ENCODE assay signal across 22 mouse cellular contexts in genomic region chr5:44709276-44709675, GRCm38 (mm10).
"Had no signal": no experiment of that assay in that cellular context is flagged by ENCODE, and none has a peak within 500 bp of the region (broad histone marks: within the 10 kb centered on the region; RNA-seq: fewer than 3 reads in every experiment).

No protein-coding gene starts in this region.

- H3K4me2 ChIP-seq: heart, embryonic 11.5 days; hindbrain, embryonic 14.5 days; intestine, embryonic 15.5 days; limb, embryonic 13.5 days; limb, embryonic 15.5 days; liver, embryonic 12.5 days had no signal

- H3K9me3 ChIP-seq: intestine, embryonic 15.5 days; limb, embryonic 13.5 days; limb, embryonic 15.5 days; liver, embryonic 12.5 days had no signal

- H3K27ac ChIP-seq: hindbrain, embryonic 14.5 days; layer of hippocampus, adult 2 months; limb, embryonic 13.5 days; limb, embryonic 15.5 days; liver, embryonic 12.5 days; liver, embryonic 14.5 days had no signal

- H3K9ac ChIP-seq: hindbrain, embryonic 14.5 days; intestine, embryonic 15.5 days; limb, embryonic 13.5 days; limb, embryonic 15.5 days; liver, embryonic 12.5 days; liver, embryonic 14.5 days had no signal

- H3K27me3 ChIP-seq: intestine, embryonic 15.5 days; limb, embryonic 13.5 days; limb, embryonic 15.5 days; liver, embryonic 12.5 days had no signal

- H3K4me3 ChIP-seq: gastrocnemius, adult 2 months; heart, adult 2 months; intestine, embryonic 15.5 days; layer of hippocampus, adult 2 months; limb, embryonic 13.5 days; limb, embryonic 15.5 days; liver, embryonic 12.5 days had no signal

- H3K36me3 ChIP-seq: intestine, embryonic 15.5 days; limb, embryonic 13.5 days; limb, embryonic 15.5 days; liver, embryonic 12.5 days had no signal

- ATAC-seq: inflammation-experienced regulatory T-cells, adult 6 months; liver, embryonic 12.5 days had no signal

- DNase-seq: gastrocnemius, adult 2 months; gastrocnemius, postnatal 10 days; gastrocnemius, postnatal 25 days; heart, adult 2 months; heart, postnatal 10 days; heart, postnatal 36 days; kidney, adult 18-20 months; kidney, adult 8-10 months; kidney, postnatal 10 days; kidney, postnatal 25 days; kidney, postnatal 4 days; layer of hippocampus, postnatal 36 days; left cerebral cortex, postnatal 4 days had no signal
